In genomic region chr11:98837917-98838316, GRCm38 (mm10) we compare ENCODE assay signal across 9 mouse cellular contexts. TPM values are rescaled to one million over a fixed set of nuclear protein-coding genes. Genes with fewer than 3 reads are reported as not detected.
DNase-seq lines count a peak whose midpoint lies in the region; ATAC-seq and TF ChIP-seq lines count a peak whose summit lies in the region.
"Had no signal": no experiment of that assay in that cellular context is flagged by ENCODE, and none has a peak within 500 bp of the region (broad histone marks: within the 10 kb centered on the region; RNA-seq: fewer than 3 reads in every experiment).

No protein-coding gene starts in this region.

- no peak overlapping the region for H3K27ac ChIP-seq in limb, embryonic 14.5 days (replicated peaks; ENCODE audit: low read depth, low read length)
- H3K27ac ChIP-seq in stomach, postnatal 0 days (replicated peaks) = peak overlapping the region; percentile 53; the same call in 1 of the 2 replicates

- H3K4me1 ChIP-seq in limb, embryonic 14.5 days (ENCODE audit: control insufficient read depth, insufficient read depth, low read length) = peaks cover 4% of the 10 kb centered on the region
- no peaks in the 10 kb centered on the region for H3K4me1 ChIP-seq in stomach, postnatal 0 days (replicated peaks; ENCODE audit: control insufficient read depth, insufficient read depth)

- TF ChIP-seq CTCF in stomach, postnatal 0 days (IDR thresholded peaks at IDR 0.05; ENCODE audit: low read depth) = no peak

- intact Hi-C loops in heart, postnatal 14 days (cut with DNase I) = no loop called here
- intact Hi-C loops in gastrocnemius, postnatal 14 days (cut with DNase I; ENCODE audit: low total_unique reads) = no loop called here

- H3K9me3 ChIP-seq in limb, embryonic 14.5 days (ENCODE audit: control insufficient read depth, low read length) = no peaks in the 10 kb centered on the region
- H3K9me3 ChIP-seq in stomach, postnatal 0 days (ENCODE audit: control insufficient read depth, low read length) = no peaks in the 10 kb centered on the region

- peak overlapping the region; percentile 81 for H3K4me3 ChIP-seq in limb, embryonic 14.5 days (replicated peaks; ENCODE audit: low read length)
- H3K4me3 ChIP-seq in stomach, postnatal 0 days (ENCODE audit: low read depth, low read length) = peak overlapping the region; percentile 77; the same call in 1 of the 2 replicates

- peak; percentile 90 for DNase-seq in heart, adult 11 months
- DNase-seq in heart, postnatal 14 days = no peak
- peak; percentile 36 for DNase-seq in right cerebral cortex, postnatal 25 days
- DNase-seq in right cerebral cortex, postnatal 14 days = no peak
- DNase-seq in limb, embryonic 14.5 days (ENCODE audit: low spot score) = no peak
- DNase-seq in stomach, postnatal 0 days (ENCODE audit: low spot score) = no peak
- no peak for DNase-seq in adrenal gland, adult 18-20 months (ENCODE audit: low spot score in 2 of 2)
- no peak for DNase-seq in gastrocnemius, postnatal 14 days
- DNase-seq: adrenal gland, adult 2 months had no signal

- H3K4me2 ChIP-seq in limb, embryonic 14.5 days (replicated peaks; ENCODE audit: low read depth, low read length, severe bottlenecking) = peak overlapping the region; percentile 95
- H3K4me2 ChIP-seq in stomach, postnatal 0 days (replicated peaks; ENCODE audit: low read depth) = peak overlapping the region; percentile 100

- ATAC-seq in limb, embryonic 14.5 days (ENCODE audit: low FRiP score, low read depth) = no peak
- no peak for ATAC-seq in stomach, postnatal 0 days (ENCODE audit: low FRiP score, low TSS enrichment)

- TF ChIP-seq EP300 in stomach, postnatal 0 days (optimal IDR thresholded peaks at IDR 0.05) = no peak

- no peak overlapping the region for H3K9ac ChIP-seq in limb, embryonic 14.5 days (ENCODE audit: low read depth, low read length, severe bottlenecking)
- peak overlapping the region; percentile 84 for H3K9ac ChIP-seq in stomach, postnatal 0 days (ENCODE audit: low read length)

- TF ChIP-seq POLR2A in limb, embryonic 14.5 days (IDR thresholded peaks at IDR 0.05; ENCODE audit: borderline replicate concordance, extremely low read depth, insufficient read depth, insufficient read length) = no peak

- 45% methylated on average over 11 of the region's 11 CpGs for WGBS in limb, embryonic 14.5 days
- WGBS in stomach, postnatal 0 days = 64% methylated on average over 11 of the region's 11 CpGs

- no peaks in the 10 kb centered on the region for H3K27me3 ChIP-seq in limb, embryonic 14.5 days (ENCODE audit: control insufficient read depth, insufficient read depth, low read length)
- H3K27me3 ChIP-seq in stomach, postnatal 0 days (ENCODE audit: control insufficient read depth, insufficient read depth, low read length) = no peaks in the 10 kb centered on the region

- peaks cover 21% of the 10 kb centered on the region for H3K36me3 ChIP-seq in limb, embryonic 14.5 days (ENCODE audit: control insufficient read depth, insufficient read depth, low read length)
- peaks cover 4% of the 10 kb centered on the region; the same call in 1 of the 2 replicates for H3K36me3 ChIP-seq in stomach, postnatal 0 days (ENCODE audit: control insufficient read depth, insufficient read depth, low read length)

RNA-seq across cellular contexts. Expression of gene Rapgefl1, which starts 1.3 kb away (rescaled TPM):
- total RNA-seq in heart, postnatal 14 days (2021) = 1 to 10 TPM in 1 of 2 experiments, under 1 TPM in 1; 0.61 to 1.0 TPM
- polyA plus RNA-seq in limb, embryonic 14.5 days (2012; rRNA removed) = 31.4 and 41.8 TPM in 2 replicates
- polyA plus RNA-seq in limb, embryonic 14.5 days (2014; fragmentation: Nextera tagmentation; extraction: Ambion mirVana) = 8.8 and 8.9 TPM in 2 replicates
- polyA plus RNA-seq in stomach, postnatal 0 days (2015; fragmentation: Nextera tagmentation; extraction: Ambion mirVana) = 6.9 and 7.7 TPM in 2 replicates
- total RNA-seq in adrenal gland, adult 18-20 months (2021) = under 1 TPM; 0.36 to 0.58 TPM
- total RNA-seq in gastrocnemius, postnatal 14 days (2021) = 1 to 10 TPM in 1 of 2 experiments, under 1 TPM in 1; 0.49 to 1.1 TPM

RNA-seq across cellular contexts. Expression of gene Wipf2, which starts 25.5 kb away (rescaled TPM):
- total RNA-seq in heart, postnatal 14 days (2021) = 10 to 100 TPM in 1 of 2 experiments, 1 to 10 TPM in 1; 8.2 to 10.6 TPM
- 10.5 and 11.4 TPM in 2 replicates for polyA plus RNA-seq in limb, embryonic 14.5 days (2012; rRNA removed)
- 4.7 and 4.9 TPM in 2 replicates for polyA plus RNA-seq in limb, embryonic 14.5 days (2014; fragmentation: Nextera tagmentation; extraction: Ambion mirVana)
- polyA plus RNA-seq in stomach, postnatal 0 days (2015; fragmentation: Nextera tagmentation; extraction: Ambion mirVana) = 4.9 and 5.3 TPM in 2 replicates
- 10 to 100 TPM; 20.0 to 22.2 TPM for total RNA-seq in adrenal gland, adult 18-20 months (2021)
- total RNA-seq in gastrocnemius, postnatal 14 days (2021) = 1 to 10 TPM; 4.4 to 4.6 TPM

RNA-seq across cellular contexts. Expression of gene Casc3, which starts 33.2 kb away (rescaled TPM):
- total RNA-seq in heart, postnatal 14 days (2021) = 10 to 100 TPM; 23.6 to 25.0 TPM
- polyA plus RNA-seq in limb, embryonic 14.5 days (2012; rRNA removed) = 52.4 and 56.8 TPM in 2 replicates
- 34.1 and 40.4 TPM in 2 replicates for polyA plus RNA-seq in limb, embryonic 14.5 days (2014; fragmentation: Nextera tagmentation; extraction: Ambion mirVana)
- 12.4 and 14.8 TPM in 2 replicates for polyA plus RNA-seq in stomach, postnatal 0 days (2015; fragmentation: Nextera tagmentation; extraction: Ambion mirVana)
- total RNA-seq in adrenal gland, adult 18-20 months (2021) = 10 to 100 TPM; 36.8 to 41.9 TPM
- total RNA-seq in gastrocnemius, postnatal 14 days (2021) = 10 to 100 TPM; 20.1 to 21.5 TPM

RNA-seq across cellular contexts. Expression of gene Msl1, which starts 42.6 kb away (rescaled TPM):
- 10 to 100 TPM; 71.2 to 71.8 TPM for total RNA-seq in heart, postnatal 14 days (2021)
- 76.9 and 81.1 TPM in 2 replicates for polyA plus RNA-seq in limb, embryonic 14.5 days (2012; rRNA removed)
- polyA plus RNA-seq in limb, embryonic 14.5 days (2014; fragmentation: Nextera tagmentation; extraction: Ambion mirVana) = 19.8 and 23.5 TPM in 2 replicates
- 11.3 and 13.8 TPM in 2 replicates for polyA plus RNA-seq in stomach, postnatal 0 days (2015; fragmentation: Nextera tagmentation; extraction: Ambion mirVana)
- 10 to 100 TPM; 82.3 to 97.4 TPM for total RNA-seq in adrenal gland, adult 18-20 months (2021)
- 10 to 100 TPM; 49.0 to 55.3 TPM for total RNA-seq in gastrocnemius, postnatal 14 days (2021)

Comparison
In these comparisons a context has a peak if more than half of its experiments do, and no peak if none do; other contexts are left out.
1. DNase-seq: peak in heart, adult 11 months (single experiment) and right cerebral cortex, postnatal 25 days (single experiment); none in heart, postnatal 14 days (0 of 2), right cerebral cortex, postnatal 14 days (single experiment), limb, embryonic 14.5 days (single experiment), stomach, postnatal 0 days (single experiment), adrenal gland, adult 18-20 months (0 of 2) and gastrocnemius, postnatal 14 days (single experiment).